Mouse (Mus musculus) testis, adult 2 months (tissue): ENCODE measurements around the gene Ift80.

Source experiments
- CTCF ChIP-seq: fragments of 200-500 bp; IDR thresholded peaks from 2 replicates; pipeline ENCODE4 v1.5.1; 2012; ENCODE audit warnings: low read depth, mild to moderate bottlenecking, inconsistent platforms, low read length, moderate library complexity; ENCODE audit not compliant: control insufficient read depth, insufficient read depth, insufficient replicate concordance
- POLR2A ChIP-seq: fragments of 200-500 bp; IDR thresholded peaks from 2 replicates; pipeline ENCODE4 v1.6.1; 2012; ENCODE audit warnings: low read depth, mild to moderate bottlenecking, inconsistent platforms, low read length, moderate library complexity; ENCODE audit not compliant: control insufficient read depth

DNA sequence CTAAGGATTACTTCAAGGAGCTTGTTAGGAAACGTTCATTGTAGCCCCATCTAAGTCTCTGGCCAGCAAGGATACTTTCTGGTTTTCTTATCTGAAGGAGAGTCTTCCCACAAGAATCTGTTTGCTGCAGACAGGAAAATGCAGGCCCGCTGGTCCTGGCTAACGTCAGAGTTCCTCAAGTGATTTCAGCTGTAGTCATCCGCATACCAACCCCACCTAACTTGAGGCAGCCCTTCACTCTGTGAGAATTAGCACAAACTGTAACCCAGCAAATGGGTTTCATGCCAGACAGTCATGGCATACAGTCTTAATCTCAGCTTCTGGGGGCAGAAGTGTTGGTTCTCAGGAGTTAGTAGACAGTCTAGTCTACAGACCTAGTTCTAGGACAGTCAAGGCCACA is 42.1 kb upstream of the Ift80 start:
- no peak for TF ChIP-seq CTCF
- no peak for TF ChIP-seq POLR2A
